Mouse (Mus musculus) liver, adult 2 months (tissue): ENCODE measurements at regions not wholly inside any gene's neighbourhood (a gene's known extent, or its start where the extent isn't known, plus 50 kb on each side); places are given as distances from the start of the nearest gene placed in this dataset.
A peak's percentile ranks its signal among the peaks of the same experiment; 100 is the strongest.

Experiments used
- DNase-seq: peaks from one replicate; pipeline ENCODE4 v3.0.0-alpha.2; 2011; ENCODE audit warnings: low read depth, low spot score; ENCODE audit errors: extremely low read depth
- H3K27ac ChIP-seq: fragments of 200-500 bp; replicated peaks from 2 replicates; pipeline ENCODE4 v1.5.1; 2012; ENCODE audit warnings: low read depth, mild to moderate bottlenecking, control low read depth, inconsistent platforms, low read length; ENCODE audit not compliant: insufficient read depth
- H3K27me3 ChIP-seq: fragments of 200-500 bp; 2 replicates; pipeline ENCODE4 v1.6.1; 2012; ENCODE audit warnings: mild to moderate bottlenecking, moderate library complexity, low read length, inconsistent platforms; ENCODE audit not compliant: control insufficient read depth, insufficient read depth
- H3K36me3 ChIP-seq: fragments of 200-500 bp; 2 replicates; pipeline ENCODE4 v1.6.1; 2012; ENCODE audit warnings: low read length, inconsistent platforms; ENCODE audit not compliant: control insufficient read depth, insufficient read depth
- H3K4me1 ChIP-seq: fragments of 200-500 bp; 2 replicates; pipeline ENCODE4 v1.6.1; 2011; ENCODE audit warnings: low read length; ENCODE audit not compliant: control insufficient read depth, insufficient read depth
- H3K4me3 ChIP-seq: fragments of 200-500 bp; 2 replicates; pipeline ENCODE4 v1.5.1; 2011; ENCODE audit warnings: low read depth, mild to moderate bottlenecking, control low read depth, low read length, moderate library complexity; ENCODE audit not compliant: insufficient read depth
- H3K79me2 ChIP-seq: fragments of 200-500 bp; 2 replicates; pipeline ENCODE4 v1.6.1; 2012; ENCODE audit warnings: inconsistent platforms, mild to moderate bottlenecking, low read length, moderate library complexity; ENCODE audit not compliant: control insufficient read depth, insufficient read depth
- H3K9ac ChIP-seq: fragments of 200-500 bp; 2 replicates; pipeline ENCODE4 v1.6.1; 2012; ENCODE audit warnings: low read depth, mild to moderate bottlenecking, control low read depth, inconsistent platforms, low read length
- CTCF ChIP-seq: fragments of 200-500 bp; IDR thresholded peaks from 2 replicates; pipeline ENCODE4 v1.5.1; 2011; ENCODE audit warnings: low read depth, low read length, control low read depth
- POLR2A ChIP-seq: fragments of 200-500 bp; IDR thresholded peaks from 2 replicates; pipeline ENCODE4 v1.6.1; 2011; ENCODE audit warnings: low read length, control low read depth; ENCODE audit not compliant: insufficient read depth; ENCODE audit errors: extremely low read depth
- WGBS: fragments of 180-500 bp; shearing (Covaris S2); methylation state at CpG from one replicate; pipeline ENCODE4 v1.1.7; 2018; 5-methylcytosine and 5-hydroxymethylcytosine counted together

DNA sequence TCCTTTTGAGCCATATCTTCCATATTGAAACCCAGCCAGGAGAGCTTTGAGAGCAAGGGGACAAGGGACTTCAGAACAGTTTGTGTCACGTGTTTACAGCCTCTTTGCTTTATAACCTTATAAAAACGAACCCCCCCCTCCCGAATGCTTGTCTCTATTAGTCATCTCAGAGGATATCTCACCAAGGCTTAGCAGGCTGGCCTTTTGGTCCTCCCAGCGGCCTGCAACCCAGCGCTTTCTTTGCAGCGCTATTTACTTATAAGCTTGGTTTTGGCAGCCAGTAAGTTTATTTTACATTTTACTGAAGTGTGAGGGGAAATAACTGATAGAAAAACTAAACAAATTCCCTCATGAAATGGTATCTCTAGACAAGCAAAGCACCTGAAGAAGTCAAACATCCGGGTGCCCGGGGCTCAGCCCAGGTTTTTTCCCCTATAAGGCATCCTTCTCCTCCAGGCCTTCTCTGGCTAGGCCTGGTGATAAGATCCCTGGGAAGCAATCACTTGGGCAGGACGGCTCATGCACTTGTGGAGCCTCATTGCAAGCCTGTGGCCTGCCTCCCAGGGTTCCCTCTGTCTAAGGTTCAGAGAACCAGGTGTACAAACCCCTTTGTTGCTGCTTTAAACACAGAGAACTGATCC is 442.0 kb upstream of the Id4 start:
- DNase-seq = no peak
- Histone ChIP-seq H3K27me3 (no peaks in the 10 kb centered on the region), H3K4me3 (no peak overlapping the region), H3K9ac (no peak overlapping the region), H3K4me1 (no peaks in the 10 kb centered on the region), H3K36me3 (no peaks in the 10 kb centered on the region), H3K79me2 (no peaks in the 10 kb centered on the region), H3K27ac (no peak overlapping the region)
- WGBS = 50% methylated on average over 9 of the region's 9 CpGs
- TF ChIP-seq POLR2A = no peak
- TF ChIP-seq CTCF = no peak

GRCm38 (mm10) chr13:47836491-47836890 is 424.5 kb upstream of the Id4 start:
- WGBS = 47% methylated on average over 9 of the region's 9 CpGs
- Histone ChIP-seq H3K4me1 (no peaks in the 10 kb centered on the region), H3K4me3 (no peak overlapping the region), H3K36me3 (no peaks in the 10 kb centered on the region), H3K27me3 (no peaks in the 10 kb centered on the region), H3K79me2 (no peaks in the 10 kb centered on the region), H3K27ac (no peak overlapping the region), H3K9ac (no peak overlapping the region)
- DNase-seq = no peak
- TF ChIP-seq POLR2A = no peak
- 0 out of 2 replicates have a peak, but pooled peaks have one; percentile 9 for TF ChIP-seq CTCF

- Histone ChIP-seq H3K4me3 (no peak overlapping the region), H3K4me1 (no peaks in the 10 kb centered on the region), H3K27me3 (no peaks in the 10 kb centered on the region), H3K36me3 (no peaks in the 10 kb centered on the region), H3K79me2 (no peaks in the 10 kb centered on the region), H3K9ac (no peak overlapping the region), H3K27ac (no peak overlapping the region)
- no peak for TF ChIP-seq POLR2A
- no peak for TF ChIP-seq CTCF
- DNase-seq = no peak
- WGBS = 88% methylated on average over 8 of the region's 8 CpGs
Observed at GRCm38 (mm10) chr13:47842418-47842817, 418.6 kb upstream of the Id4 start.

GRCm38 (mm10) chr13:47843011-47843410 is 418.0 kb upstream of the Id4 start:
- 74% methylated on average over 9 of the region's 9 CpGs for WGBS
- Histone ChIP-seq H3K27ac (no peak overlapping the region), H3K36me3 (no peaks in the 10 kb centered on the region)

GRCm38 (mm10) chr13:47843541-47844267 is 417.3 kb upstream of the Id4 start:
- Histone ChIP-seq H3K4me3 (no peak overlapping the region), H3K36me3 (no peaks in the 10 kb centered on the region), H3K4me1 (no peaks in the 10 kb centered on the region), H3K79me2 (no peaks in the 10 kb centered on the region), H3K27ac (no peak overlapping the region), H3K27me3 (no peaks in the 10 kb centered on the region), H3K9ac (no peak overlapping the region)
- DNase-seq = no peak
- 62% methylated on average over 13 of the region's 13 CpGs for WGBS
- no peak for TF ChIP-seq POLR2A
- TF ChIP-seq CTCF = no peak

More at GRCm38 (mm10) chr13:47843011-47843410, 418.0 kb upstream of the Id4 start:
- TF ChIP-seq CTCF (no peak), POLR2A (no peak)
- no peaks in the 10 kb centered on the region for H3K27me3 ChIP-seq
- H3K79me2 ChIP-seq = no peaks in the 10 kb centered on the region
- no peaks in the 10 kb centered on the region for H3K4me1 ChIP-seq
- H3K4me3 ChIP-seq = no peak overlapping the region
- DNase-seq = no peak
- H3K9ac ChIP-seq = no peak overlapping the region

DNA sequence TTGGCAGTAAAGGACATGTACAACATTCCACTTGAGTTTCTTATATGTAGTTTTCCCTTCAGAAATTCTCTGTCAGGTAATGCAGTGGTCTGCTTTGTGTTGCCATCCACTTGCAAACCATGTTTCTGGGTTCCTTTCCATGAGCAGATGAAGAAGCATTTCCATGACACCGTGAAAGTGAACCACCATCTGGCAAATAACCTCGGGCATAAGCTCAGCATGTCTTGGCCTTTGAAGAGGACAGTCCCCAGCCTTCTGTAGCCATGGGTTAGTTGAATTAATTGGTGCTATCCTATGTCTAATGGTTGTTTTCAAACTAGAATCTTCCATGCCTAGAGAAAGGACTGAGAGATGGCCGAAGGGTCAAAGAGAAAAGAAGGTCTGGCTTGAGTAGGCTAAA is 414.3 kb upstream of the Id4 start:
- Histone ChIP-seq H3K9ac (no peak overlapping the region), H3K79me2 (no peaks in the 10 kb centered on the region), H3K36me3 (no peaks in the 10 kb centered on the region), H3K4me3 (no peak overlapping the region), H3K27ac (no peak overlapping the region), H3K27me3 (no peaks in the 10 kb centered on the region), H3K4me1 (no peaks in the 10 kb centered on the region)
- no peak for DNase-seq
- no peak for TF ChIP-seq POLR2A
- TF ChIP-seq CTCF = no peak
- 93% methylated on average over 3 of the region's 3 CpGs for WGBS
